Mouse (Mus musculus): Measurements from ENCODE around the gene Urb2.

Gene Urb2

GRCm38 (mm10) chr8:124076416-124076815, 55.1 kb downstream of the Urb2 start:
- DNase-seq (ENCODE audit: extremely low spot score) = no peak

DNA sequence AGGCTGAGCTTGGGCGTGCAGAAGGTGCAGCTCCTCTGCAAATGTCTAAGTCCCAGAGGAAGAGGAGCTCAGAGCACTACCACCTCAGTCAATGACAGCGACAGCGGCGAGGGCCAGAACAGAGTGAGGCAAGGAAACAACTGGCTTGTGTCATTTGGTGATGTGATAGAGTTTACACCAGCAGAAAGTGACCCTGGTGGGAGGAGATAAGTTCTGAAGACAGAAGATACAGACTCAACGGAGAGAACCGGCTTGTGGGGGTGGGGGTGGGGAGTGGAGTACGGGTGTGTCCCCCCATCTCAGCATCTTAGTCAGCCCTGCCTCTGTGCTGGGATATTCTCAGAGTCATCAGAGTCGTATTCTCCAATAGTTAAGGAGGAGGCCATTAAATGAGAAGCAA, 56.1 kb downstream of the Urb2 start:
- no peak for DNase-seq (ENCODE audit: extremely low spot score)

- no peak for DNase-seq (ENCODE audit: extremely low spot score)
These were observed 56.7 kb downstream of the Urb2 start for GRCm38 (mm10) chr8:124077998-124078397.

DNA sequence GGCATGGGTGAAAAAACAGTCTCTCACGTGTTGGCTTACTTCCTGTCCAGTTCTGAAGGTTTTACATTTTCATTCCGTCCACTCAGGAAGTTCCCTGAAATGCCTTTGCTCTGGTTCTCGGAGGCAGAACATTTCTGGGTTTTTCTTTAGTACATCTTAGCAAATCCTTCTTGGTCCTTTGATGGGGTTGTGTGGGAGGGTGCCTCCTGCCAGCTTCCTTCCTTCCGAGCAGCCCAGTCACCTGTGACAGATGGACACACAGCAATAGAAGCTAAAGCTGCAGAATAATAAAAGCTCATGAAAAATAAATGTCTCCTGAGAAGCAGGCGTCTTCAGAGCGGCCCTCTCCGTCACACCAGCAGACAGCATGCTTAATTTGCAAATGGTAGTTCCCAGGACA, 57.7 kb downstream of the Urb2 start:
- DNase-seq (ENCODE audit: extremely low spot score) = no peak

DNA sequence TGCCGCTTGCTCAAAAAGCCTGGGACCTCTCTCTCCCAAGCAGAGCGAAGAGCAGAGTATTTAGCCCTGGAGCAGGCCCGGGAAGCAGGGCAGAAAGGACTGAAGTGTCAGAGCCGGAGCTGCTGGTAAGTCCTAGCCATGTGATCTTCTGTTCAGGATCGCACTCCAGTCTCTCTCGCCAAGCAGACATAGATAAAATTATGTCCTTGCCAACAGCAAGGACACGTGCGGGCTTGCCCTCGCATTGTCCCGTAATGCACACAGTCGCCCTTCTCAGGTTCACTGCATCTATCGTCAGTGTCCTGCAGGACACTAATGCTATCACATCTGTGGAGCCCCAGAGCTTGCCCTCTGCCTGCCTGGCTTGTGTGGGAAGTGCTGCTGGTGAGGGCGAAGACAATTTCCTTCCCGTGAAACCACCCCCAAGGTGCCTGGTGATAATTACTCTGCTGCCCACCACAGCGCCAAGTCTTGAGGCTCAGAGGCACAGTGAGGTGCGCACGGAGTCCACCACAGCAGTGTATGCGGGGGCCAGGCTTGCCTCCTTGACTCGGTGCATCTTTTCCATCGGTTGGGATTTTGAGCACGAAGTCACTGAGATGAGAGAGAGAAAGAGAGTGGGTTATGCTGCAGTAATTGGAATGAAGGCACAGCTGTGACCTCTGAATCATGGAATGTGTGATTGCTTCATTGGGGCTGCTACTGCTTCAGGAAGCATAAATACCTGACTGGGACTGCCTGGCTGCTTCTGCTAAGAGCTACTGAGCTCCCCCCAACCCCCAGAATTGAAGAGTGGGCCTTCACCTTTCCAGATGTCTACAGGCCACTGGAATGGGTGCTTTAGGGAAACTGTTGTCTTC, 59.4 kb downstream of the Urb2 start:
- DNase-seq (ENCODE audit: extremely low spot score) = no peak

DNA sequence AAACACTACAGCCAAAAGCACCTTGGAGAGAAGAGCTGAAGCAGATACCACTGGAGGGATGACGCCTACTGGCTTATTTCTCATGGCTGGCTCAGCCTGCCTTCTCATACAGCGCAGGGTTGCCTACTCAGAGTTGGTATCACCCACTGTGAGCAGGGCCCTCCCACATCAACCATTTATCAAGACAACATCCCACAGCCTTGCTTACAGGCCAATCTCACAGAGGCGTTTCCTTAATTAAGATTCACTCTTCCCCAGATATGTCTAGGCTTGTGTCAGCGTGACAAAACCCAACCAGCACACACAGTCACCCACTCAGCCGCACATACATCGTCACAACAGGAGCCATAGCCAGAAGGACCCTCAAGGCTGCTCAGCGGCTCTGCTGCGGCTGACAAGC, 61.3 kb downstream of the Urb2 start:
- no peak for DNase-seq (ENCODE audit: extremely low spot score)

GRCm38 (mm10) chr8:124083611-124084010, 62.3 kb downstream of the Urb2 start:
- no peak for DNase-seq (ENCODE audit: extremely low spot score)

DNA sequence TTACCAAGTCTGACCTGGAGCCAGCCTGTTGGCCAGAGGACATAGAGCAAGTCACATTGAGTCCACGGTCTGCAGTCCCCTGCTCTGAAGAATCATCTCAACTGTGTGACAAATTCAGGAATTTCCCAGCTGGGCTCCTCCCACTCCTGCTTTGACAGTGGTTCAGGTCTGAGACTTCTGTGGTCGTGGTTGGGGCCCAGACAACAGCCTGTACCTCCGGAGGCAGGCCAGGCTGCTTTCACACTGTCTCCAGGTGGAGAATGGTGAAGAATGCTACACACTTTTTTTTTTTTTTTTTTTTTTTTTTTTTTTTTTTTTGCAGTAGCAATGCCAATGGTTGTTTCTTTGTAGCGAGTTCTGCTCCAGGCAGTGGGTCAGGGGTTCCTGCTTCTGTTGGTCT, 64.4 kb downstream of the Urb2 start:
- no peak for DNase-seq (ENCODE audit: extremely low spot score)

GRCm38 (mm10) chr8:124088092-124088613, 66.8 kb downstream of the Urb2 start:
- DNase-seq (ENCODE audit: extremely low spot score) = no peak

GRCm38 (mm10) chr8:124089016-124089415, 67.7 kb downstream of the Urb2 start:
- DNase-seq (ENCODE audit: extremely low spot score) = no peak

DNA sequence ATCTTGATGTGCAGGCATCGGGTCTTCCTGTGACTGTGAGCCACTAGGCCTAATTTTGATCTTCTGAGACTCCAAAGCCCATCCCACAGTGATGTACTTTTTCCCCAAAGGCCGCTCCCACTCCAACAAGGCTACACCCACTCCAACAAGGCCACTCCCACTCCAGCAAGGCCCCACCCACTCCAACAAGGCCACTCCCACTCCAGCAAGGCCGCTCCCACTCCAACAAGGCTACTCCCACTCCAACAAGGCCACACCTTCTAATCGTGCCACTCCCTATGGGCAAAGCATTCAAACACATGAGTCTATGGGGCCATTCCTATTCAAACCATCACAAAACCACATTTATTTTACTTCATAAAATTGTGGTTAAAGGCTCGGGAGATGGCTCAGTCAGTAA, 69.2 kb downstream of the Urb2 start:
- DNase-seq (ENCODE audit: extremely low spot score) = no peak

Measured in embryo, embryonic 9.5 days (tissue).